Mouse (Mus musculus) liver, postnatal 0 days (tissue): ENCODE data around the gene Rps15a.

Experiments used
- CTCF ChIP-seq: sonication (generic); IDR thresholded peaks from 2 replicates; pipeline ENCODE4 v1.5.1; 2016; ENCODE audit warnings: antibody characterized with exemption, low read depth
- EP300 ChIP-seq: IDR thresholded peaks from 2 replicates; pipeline ENCODE4 v1.6.1; 2016; ENCODE audit warnings: antibody characterized with exemption, low read depth, mild to moderate bottlenecking

DNA sequence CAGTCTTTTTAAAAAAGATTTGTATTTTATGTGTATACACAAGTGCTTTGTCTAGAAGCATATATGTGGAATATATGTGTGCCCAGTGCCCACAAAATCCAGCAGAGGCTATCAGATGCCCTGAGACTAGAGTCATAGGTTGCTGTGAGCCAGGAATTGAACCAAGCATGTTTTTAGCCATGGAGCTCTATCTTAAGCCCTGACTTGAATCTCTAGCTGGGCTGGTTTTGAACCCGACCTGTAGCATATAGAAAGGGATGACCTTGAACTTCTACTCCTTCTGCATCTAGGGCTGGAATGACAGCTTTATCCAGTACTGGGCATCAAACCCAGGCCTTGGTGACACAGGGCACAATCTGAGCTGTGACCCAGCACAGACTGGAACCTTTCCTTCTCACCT is 4.7 kb upstream of the Rps15a start:
- no peak for TF ChIP-seq CTCF
- TF ChIP-seq EP300: no peak
